Mouse (Mus musculus): ENCODE data around the gene Kcnab2.

GRCm38 (mm10) chr4:152477106-152477465 lies 585 bp downstream of the Kcnab2 start:
- TF ChIP-seq CTCF (IDR thresholded peaks at IDR 0.05; ENCODE audit: insufficient read depth, low read depth, low read length) (no peak), POLR2A (IDR thresholded peaks at IDR 0.05; ENCODE audit: insufficient read depth, low read depth, low read length) (no peak)
